Mouse (Mus musculus) lung, adult 2 months (tissue): Measurements from ENCODE around the gene Gabpa.

Experiments used
- CTCF ChIP-seq: fragments of 200-500 bp; IDR thresholded peaks from 2 replicates; pipeline ENCODE4 v1.5.1; 2011; ENCODE audit warnings: mild to moderate bottlenecking, low read length, control low read depth; ENCODE audit not compliant: insufficient read depth
- POLR2A ChIP-seq: fragments of 200-500 bp; IDR thresholded peaks from 2 replicates; pipeline ENCODE4 v1.6.1; 2011; ENCODE audit warnings: low read depth, mild to moderate bottlenecking, control low read depth, low read length, borderline replicate concordance; ENCODE audit errors: extremely low read depth

DNA sequence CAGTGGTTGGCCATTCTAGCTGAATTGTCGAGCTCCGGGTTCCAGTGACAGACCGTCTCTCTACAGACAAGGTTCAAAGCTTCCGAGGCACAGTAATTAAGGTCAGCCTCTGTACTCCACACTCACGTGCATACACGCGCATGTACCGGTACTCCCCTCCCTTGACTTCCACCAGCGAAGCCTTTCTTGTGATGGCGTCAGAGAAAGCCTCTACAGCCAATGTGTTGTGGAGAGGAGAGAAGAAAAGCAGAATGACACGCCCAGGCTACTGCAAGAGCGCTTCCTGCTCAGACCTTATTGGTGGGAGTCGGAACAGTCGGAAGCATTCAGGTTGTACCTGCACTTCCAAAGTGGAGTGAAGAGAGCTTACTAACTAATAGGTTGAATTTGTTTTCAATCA is 41.3 kb upstream of the Gabpa start:
- TF ChIP-seq CTCF (no peak), POLR2A (no peak)
